Mouse (Mus musculus) cerebellum, postnatal 14 days (tissue): ENCODE measurements around the gene Tsx.
"Not testable (repeated sequence)": the region's sequence is repeated elsewhere in the genome, so short reads cannot be mapped to it uniquely, and the experiment has no call there.

ENCODE experiments used
- DNase-seq, 2 experiments: peaks; one replicate each; pipeline ENCODE4 v3.0.0; 2021; ENCODE audit warnings: mixed read lengths in 2 of 2

The Tsx gene

GRCm38 (mm10) chrX:103414167-103414566, at the start of gene Tsx:
TSS of gene Tsx (plus strand) at chrX:103414467.
- no peak for DNase-seq

DNA sequence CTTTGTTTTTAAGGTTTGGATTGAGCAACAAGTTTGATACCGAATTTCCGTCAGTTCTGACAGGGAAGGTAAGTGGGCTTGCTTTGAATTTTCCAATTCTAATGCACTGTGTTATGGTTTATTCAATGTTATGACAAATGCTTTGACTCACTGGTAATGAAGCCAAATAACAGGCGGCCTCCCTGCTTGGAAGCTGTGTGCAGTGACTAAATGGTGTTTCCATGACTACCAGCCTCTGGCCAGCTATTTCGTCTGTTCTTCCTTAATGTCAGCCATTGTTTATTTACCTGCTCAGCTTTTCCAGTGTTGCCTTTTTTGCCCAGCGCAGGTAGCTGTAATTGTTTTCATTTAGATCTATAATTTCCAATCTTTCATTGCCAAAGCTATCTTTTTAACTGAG, 48.1 kb upstream of the Tsx start:
- peak in 1 of 2 experiments; percentile 3 for DNase-seq

DNA sequence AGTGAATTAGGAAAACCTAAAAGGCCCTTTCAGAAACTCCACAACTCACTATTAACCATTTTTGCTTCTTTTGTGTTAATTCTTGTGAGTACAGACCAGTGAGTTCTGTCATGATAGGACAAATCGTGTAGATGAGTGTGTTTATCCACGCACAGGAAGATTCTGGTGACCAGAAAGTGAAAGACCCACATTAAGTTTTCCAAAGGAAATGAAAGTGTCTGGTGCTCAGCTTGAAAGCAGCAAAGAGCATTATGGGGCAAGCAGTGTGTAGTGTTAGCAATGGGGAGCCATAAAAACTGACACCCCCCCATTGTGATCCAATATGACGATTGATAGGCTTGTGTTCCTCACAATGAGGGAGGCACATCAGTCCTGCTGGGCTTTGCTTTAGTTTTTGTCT, 45.6 kb upstream of the Tsx start:
- no peak for DNase-seq

DNA sequence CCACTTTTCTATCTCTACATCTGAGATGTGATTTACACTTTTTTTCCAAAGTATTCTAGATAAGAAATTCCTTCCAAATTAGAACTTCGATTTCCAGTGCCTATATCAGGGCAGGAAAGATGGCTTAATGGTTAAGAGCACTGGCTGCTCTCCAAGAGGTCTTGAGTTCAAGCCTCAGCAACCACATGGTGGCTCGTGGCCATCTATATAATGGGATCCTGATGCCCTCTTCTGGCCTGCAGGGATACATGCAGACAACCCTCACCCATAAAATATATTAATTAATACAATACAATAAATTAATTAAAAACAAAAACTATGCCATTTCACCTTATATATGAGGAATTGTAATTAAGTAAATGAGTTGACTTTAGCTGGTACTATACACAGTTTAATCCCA, 43.0 kb upstream of the Tsx start:
- DNase-seq: peak; percentile 7 to 31

DNA sequence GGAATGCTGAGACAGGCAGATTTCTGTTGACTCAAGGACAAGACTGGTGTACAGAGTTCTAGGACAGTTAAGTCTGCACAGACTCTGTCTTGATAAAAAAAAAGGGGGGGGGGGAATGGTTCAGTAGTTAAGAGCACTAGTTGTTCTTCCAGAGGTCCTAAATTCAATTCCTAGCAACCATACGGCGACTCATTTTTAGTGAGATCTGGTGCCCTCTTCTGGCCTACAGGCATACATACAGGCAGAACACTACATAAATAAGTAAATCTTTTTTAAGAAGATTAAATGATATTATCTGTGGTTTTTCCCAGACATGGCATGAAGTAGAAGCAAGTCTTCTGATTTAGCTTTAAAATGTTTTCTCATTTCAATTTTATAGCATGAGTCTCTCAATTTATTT, 42.6 kb upstream of the Tsx start:
- DNase-seq: peak; percentile 19 to 20

DNA sequence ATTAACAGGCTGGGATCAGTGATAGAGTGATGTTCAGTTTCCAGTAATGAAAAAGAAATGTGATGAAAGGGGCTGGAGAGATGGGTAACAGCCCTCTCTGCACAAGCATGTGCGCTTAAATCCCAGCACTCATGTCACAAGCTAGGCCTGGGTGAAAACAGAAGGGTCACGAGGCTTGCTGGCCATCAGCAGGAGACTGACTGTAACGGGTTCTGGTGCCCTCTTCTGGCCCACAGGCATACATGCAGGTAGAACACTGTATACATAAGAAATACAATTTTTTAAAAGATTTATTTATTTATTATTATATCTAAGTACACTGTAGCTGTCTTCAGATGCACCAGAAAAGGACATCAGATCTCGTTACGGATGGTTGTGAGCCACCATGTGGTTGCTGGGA, 40.0 kb upstream of the Tsx start:
- DNase-seq: peak; percentile 31 to 41

- DNase-seq: peak in 1 of 2 experiments; percentile 14
Measured at GRCm38 (mm10) chrX:103384528-103384927, 29.7 kb upstream of the Tsx start.

DNA sequence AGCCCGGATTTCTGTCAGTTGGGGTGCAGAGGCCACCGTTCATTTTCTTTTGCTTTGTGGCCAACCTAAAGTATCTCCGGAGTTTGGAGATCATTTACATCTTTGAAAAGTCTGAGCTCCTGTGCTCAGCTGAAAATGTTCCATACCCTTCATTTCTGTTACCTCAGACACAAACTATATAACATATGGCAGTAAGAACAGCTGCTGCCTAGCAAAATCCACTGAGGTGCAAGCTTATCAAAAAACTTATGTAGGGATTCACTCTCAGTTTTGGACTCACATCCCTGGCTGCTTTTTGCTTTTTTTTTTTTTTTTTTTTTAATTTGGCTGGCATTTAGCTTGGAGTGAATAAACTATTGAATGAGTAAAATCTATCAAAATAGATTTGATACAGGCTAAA, 26.1 kb upstream of the Tsx start:
- DNase-seq: no peak

- no peak for DNase-seq
Measured at GRCm38 (mm10) chrX:103393841-103394240, 20.4 kb upstream of the Tsx start.

GRCm38 (mm10) chrX:103405021-103405420, 9.2 kb upstream of the Tsx start:
- DNase-seq: peak in 1 of 2 experiments; percentile 7

- no peak for DNase-seq
Measured at GRCm38 (mm10) chrX:103421710-103422109, 7.4 kb downstream of the Tsx start, which contains the start of gene Gm26992. TSS of gene Gm26992 (plus strand) at chrX:103422010.

- no peak for DNase-seq
Measured at GRCm38 (mm10) chrX:103427677-103428076, 13.4 kb downstream of the Tsx start.

- no peak for DNase-seq
Measured at GRCm38 (mm10) chrX:103432293-103432692, 18.0 kb downstream of the Tsx start.

DNA sequence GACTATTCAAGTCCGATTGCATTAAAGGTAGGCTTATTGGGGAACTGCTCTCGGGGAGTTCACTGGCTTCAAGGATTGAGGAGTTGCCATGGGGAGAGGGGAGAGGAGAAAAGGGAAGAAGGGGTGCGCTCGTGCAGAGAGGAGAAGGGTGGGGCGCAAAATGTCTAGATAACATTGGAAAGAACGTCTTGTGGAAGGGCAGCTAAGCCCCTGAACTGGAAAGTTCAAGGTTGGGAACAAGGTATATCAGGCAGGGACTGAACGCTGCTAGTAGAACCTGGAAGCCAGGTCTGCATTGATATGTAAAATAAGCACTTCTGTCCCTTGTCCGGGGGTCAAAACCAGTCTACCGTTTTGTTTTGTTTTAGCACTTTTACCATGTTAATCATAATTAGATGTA, 23.8 kb downstream of the Tsx start:
- no peak for DNase-seq

DNA sequence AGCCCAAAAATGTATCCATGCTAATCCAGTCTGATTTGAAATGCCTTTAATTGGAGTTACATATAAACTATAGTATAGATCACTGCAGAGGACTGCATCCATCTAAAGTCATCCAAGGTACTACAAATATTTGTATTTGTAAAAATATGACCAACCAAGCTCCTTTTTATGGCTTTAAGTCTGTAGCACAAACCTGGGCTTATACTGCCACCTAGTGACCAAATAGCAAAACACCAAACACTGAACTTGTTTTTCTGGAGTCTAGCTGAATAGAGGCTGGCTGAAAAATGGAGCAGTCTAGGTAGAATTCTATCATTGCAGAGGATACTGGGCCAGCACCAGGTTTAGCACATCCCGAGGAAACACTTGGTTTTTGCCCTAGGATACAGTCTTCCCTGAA, 26.5 kb downstream of the Tsx start:
- DNase-seq: peak; percentile 39 to 45

DNA sequence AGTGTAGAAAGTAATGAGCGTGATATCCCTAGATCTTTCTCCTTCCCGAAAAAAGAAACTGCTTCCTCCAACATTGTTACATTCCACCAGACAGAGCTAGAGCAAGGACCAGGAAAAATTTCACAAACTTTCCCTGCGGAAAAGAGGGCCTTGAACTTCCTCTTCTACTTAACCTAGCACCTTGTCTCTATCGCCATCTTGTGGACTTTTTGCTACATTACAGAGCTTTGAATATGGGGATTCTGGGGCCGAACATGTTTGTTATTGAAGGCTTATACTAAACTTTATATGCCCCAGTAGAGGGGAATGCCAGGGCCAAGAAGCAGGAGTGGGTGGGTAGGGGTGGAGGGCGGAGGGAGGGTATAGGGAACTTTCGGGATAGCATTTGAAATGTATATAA, 29.5 kb downstream of the Tsx start:
- peak; percentile 43 to 47 for DNase-seq

DNA sequence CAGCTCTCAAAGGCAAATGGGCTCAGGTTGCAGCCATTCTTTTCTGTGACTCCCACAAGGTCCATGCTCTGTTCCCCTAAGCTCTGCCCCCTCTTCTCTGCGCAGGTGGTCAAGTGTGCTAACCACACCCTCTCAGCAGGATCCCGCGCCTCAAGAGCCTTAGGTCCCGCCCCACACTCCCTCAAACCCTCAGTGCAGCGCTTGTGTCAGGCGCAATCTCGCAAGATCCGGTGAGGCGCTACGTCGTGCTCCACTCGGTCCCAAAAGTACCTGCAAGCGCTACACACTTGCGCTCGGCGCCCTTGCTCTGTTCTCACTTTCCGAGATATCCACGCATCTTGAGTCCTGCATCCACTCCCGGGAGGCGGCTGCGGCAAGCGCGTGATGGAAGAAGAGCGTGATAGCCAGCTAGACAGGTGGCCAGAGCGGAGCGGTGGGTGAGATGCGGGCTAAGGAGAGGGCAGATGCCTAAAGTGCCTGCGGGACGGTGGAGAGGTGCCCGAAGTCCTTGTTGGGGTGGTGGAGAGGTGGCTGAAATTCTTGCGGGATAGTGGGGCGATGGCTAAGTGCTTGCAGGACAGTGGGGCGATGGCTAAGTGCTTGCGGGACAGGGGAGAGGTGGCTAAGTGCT, 33.4 kb downstream of the Tsx start:
- DNase-seq: peak; percentile 21 to 68

DNA sequence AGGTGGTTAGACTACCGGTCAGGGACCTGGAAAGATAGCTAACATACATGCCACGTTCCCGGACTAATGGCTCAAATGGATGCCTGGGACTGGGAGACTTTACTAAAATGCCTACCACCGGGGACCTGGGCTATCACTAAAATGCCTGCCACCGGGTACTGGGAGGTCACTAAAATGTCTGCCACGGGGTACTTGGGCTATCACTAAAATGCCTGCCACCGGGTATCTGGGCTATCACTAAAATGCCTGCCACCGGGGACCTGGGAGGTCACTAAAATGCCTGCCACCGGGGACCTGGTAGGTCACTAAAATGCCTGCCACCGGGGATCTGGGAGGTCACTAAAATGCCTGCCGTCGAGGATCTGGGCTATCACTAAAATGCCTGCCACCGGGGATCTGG, 34.2 kb downstream of the Tsx start:
- not testable (repeated sequence) for DNase-seq

DNA sequence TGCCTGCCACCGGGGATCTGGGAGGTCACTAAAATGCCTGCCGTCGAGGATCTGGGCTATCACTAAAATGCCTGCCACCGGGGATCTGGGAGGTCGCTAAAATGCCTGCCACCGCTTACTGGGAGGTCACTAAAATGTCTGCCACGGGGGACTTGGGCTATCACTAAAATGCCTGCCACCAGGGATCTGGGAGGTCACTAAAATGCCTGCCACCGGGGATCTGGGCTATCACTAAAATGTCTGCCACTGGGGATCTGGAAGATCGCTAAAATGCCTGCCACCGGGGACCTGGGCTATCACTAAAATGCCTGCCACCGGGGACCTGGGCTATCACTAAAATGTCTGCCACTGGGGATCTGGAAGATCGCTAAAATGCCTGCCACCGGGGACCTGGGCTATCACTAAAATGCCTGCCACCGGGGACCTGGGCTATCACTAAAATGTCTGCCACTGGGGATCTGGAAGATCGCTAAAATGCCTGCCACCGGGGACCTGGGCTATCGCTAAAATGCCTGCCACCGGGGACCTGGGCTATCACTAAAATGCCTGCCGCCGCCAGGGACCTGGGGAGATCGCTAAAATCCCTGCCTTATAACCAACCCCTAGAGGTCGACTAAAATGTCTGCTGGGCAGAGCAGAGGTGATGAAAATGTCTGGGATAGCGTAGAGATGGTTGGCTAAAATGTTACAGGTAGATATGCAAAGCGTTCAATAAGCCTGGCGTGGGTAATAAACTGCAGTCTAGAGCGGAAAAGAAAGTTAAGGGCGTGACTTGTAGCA, 34.9 kb downstream of the Tsx start:
- not testable (repeated sequence) for DNase-seq

DNA sequence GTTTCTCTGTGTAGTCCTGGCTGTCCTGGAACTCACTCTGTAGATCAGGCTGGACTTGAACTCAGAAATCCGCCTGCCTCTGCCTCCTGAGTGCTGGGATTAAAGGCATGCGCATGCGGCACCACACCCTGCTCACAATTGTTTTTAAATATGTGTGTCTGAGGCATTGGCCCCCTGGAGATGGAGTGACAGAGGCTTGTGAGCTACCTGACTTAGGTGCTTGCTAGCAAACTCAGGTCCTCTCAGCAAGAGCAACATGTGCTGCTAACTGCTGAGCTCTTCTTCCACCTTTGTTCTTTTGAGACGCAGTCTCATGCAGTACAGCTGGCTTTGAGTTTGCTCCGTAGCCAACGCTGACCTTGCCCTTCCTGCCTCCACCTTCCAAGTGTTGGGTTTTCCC, 38.5 kb downstream of the Tsx start:
- no peak for DNase-seq

DNA sequence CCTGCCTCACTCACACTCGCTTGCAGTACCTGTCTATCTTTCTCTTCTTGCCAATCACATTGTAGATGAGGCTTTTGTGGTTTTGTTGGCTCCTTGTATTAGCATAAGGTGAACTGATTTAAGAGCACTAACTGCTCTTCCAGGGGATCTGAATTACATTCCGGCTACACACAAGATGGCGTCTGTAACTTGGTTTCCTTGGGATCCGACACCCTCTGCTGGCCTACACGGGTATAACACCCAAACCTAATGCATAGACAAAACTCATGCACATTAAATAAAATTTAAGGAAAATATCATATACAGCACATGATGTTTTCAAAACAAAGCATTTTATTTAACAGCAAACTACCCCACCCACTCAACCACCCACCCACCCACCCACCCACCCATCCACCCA, 45.8 kb downstream of the Tsx start:
- DNase-seq: peak in 1 of 2 experiments; percentile 40

GRCm38 (mm10) chrX:103468998-103469397, 54.7 kb downstream of the Tsx start:
- no peak for DNase-seq

DNA sequence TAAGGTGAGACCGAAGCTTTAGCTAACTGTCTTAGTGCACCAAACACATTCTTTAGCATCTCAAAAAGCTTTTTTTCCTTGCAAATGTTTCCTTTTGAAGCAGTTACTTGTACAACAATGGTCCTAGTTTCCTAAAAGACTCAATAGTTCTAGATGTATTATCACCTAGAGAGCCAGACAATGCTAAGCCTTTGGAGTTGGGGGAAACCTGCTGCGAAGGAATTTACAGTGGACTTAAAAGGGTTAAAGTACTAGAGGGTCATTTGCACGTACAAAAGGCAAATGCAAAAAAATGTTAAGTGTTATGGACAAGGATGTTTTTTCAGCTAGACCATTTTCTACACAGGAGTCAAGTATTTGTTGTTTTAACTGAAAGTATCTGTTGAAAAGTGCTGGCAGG, 58.1 kb downstream of the Tsx start:
- no peak for DNase-seq
